Mouse (Mus musculus): ENCODE measurements at regions not wholly inside any gene's neighbourhood (a gene's known extent, or its start where the extent isn't known, plus 50 kb on each side); places are given as distances from the start of the nearest gene placed in this dataset.

GRCm38 (mm10) chr10:72383351-72383750, 271.3 kb upstream of the Zwint start:
- Histone ChIP-seq H3K36me3 (ENCODE audit: control insufficient read depth, insufficient read depth, low read length) (no peaks in the 10 kb centered on the region), H3K9ac (ENCODE audit: low read depth, low read length) (no peak overlapping the region), H3K4me2 (replicated peaks; ENCODE audit: low read depth, low read length) (no peak overlapping the region), H3K4me1 (replicated peaks; ENCODE audit: control insufficient read depth, insufficient read depth, low read length) (no peaks in the 10 kb centered on the region), H3K27me3 (ENCODE audit: control insufficient read depth, insufficient read depth, low read length) (no peaks in the 10 kb centered on the region), H3K4me3 (ENCODE audit: low read depth, low read length) (no peak overlapping the region), H3K9me3 (ENCODE audit: control insufficient read depth, low read length) (no peaks in the 10 kb centered on the region), H3K27ac (ENCODE audit: low read depth, low read length) (no peak overlapping the region)
- 73% methylated on average over 1 of the region's 1 CpGs for WGBS
- DNase-seq (ENCODE audit: low spot score) (no peak), ATAC-seq (ENCODE audit: low FRiP score) (no peak)

- 63% methylated on average over 1 of the region's 1 CpGs for WGBS
- no peak overlapping the region for H3K9ac ChIP-seq (ENCODE audit: low read depth, low read length)
These were observed 269.8 kb upstream of the Zwint start for GRCm38 (mm10) chr10:72384826-72385225.

GRCm38 (mm10) chr10:72391397-72391796, 263.2 kb upstream of the Zwint start:
- WGBS = 86% methylated on average over 1 of the region's 1 CpGs
- DNase-seq (ENCODE audit: low spot score) (peak; percentile 24), ATAC-seq (ENCODE audit: low FRiP score) (no peak)
- H3K9me3 ChIP-seq (ENCODE audit: control insufficient read depth, low read length) = no peaks in the 10 kb centered on the region
- H3K9ac ChIP-seq (ENCODE audit: low read depth, low read length) = no peak overlapping the region
- no peaks in the 10 kb centered on the region for H3K36me3 ChIP-seq (ENCODE audit: control insufficient read depth, insufficient read depth, low read length)
- no peaks in the 10 kb centered on the region for H3K27me3 ChIP-seq (ENCODE audit: control insufficient read depth, insufficient read depth, low read length)
- no peak overlapping the region for H3K4me3 ChIP-seq (ENCODE audit: low read depth, low read length)
- H3K4me2 ChIP-seq (replicated peaks; ENCODE audit: low read depth, low read length) = no peak overlapping the region
- no peaks in the 10 kb centered on the region for H3K4me1 ChIP-seq (replicated peaks; ENCODE audit: control insufficient read depth, insufficient read depth, low read length)
- no peak overlapping the region for H3K27ac ChIP-seq (ENCODE audit: low read depth, low read length)

More at GRCm38 (mm10) chr10:72384826-72385225, 269.8 kb upstream of the Zwint start:
- Histone ChIP-seq H3K4me1 (replicated peaks; ENCODE audit: control insufficient read depth, insufficient read depth, low read length) (no peaks in the 10 kb centered on the region), H3K36me3 (ENCODE audit: control insufficient read depth, insufficient read depth, low read length) (no peaks in the 10 kb centered on the region), H3K27ac (ENCODE audit: low read depth, low read length) (no peak overlapping the region), H3K27me3 (ENCODE audit: control insufficient read depth, insufficient read depth, low read length) (no peaks in the 10 kb centered on the region), H3K4me2 (replicated peaks; ENCODE audit: low read depth, low read length) (no peak overlapping the region), H3K9me3 (ENCODE audit: control insufficient read depth, low read length) (no peaks in the 10 kb centered on the region), H3K4me3 (ENCODE audit: low read depth, low read length) (no peak overlapping the region)
- DNase-seq (ENCODE audit: low spot score) (no peak), ATAC-seq (ENCODE audit: low FRiP score) (no peak)

DNA sequence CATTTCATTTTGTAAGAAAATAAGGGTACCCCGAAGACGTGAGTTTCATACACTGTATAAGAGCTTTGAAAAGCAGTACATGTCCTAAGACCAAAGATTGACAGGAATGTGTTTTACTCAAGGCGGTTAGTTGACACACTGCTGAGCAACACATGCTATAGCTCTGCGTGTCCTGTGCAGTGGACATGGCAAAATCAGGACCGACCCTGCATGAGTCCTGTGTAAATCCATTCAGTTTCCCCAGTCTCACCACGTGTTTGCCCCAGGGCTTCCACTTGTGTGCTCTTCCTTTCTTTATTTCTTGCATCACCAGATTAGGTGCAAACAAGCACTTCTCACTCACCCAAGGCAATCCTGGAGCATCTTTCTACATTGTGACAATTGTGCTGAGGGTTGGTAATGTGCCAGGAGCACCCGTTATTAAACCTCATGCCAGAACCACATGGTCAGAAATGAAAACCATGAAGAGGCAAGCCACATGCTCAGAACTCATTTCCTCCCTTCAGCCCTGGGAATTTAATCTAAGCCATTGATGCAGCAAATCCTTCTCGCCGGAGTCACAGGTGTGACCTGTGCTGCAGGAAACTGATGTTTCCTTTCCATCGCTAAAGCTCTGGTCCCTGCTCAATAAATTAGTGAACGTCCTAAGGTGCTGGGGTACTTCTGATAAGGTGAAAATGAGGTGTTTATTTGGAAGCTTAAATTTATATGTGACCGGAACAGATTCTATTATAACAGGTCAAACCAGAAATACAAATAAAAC, 261.2 kb upstream of the Zwint start:
- WGBS = 87% methylated on average over 12 of the region's 12 CpGs
- ATAC-seq (ENCODE audit: low FRiP score) = no peak
- Histone ChIP-seq H3K9ac (ENCODE audit: low read depth, low read length) (no peak overlapping the region), H3K27ac (ENCODE audit: low read depth, low read length) (no peak overlapping the region), H3K4me2 (replicated peaks; ENCODE audit: low read depth, low read length) (no peak overlapping the region), H3K4me1 (replicated peaks; ENCODE audit: control insufficient read depth, insufficient read depth, low read length) (no peaks in the 10 kb centered on the region), H3K36me3 (ENCODE audit: control insufficient read depth, insufficient read depth, low read length) (no peaks in the 10 kb centered on the region), H3K4me3 (ENCODE audit: low read depth, low read length) (no peak overlapping the region), H3K9me3 (ENCODE audit: control insufficient read depth, low read length) (no peaks in the 10 kb centered on the region), H3K27me3 (ENCODE audit: control insufficient read depth, insufficient read depth, low read length) (no peaks in the 10 kb centered on the region)
- DNase-seq (ENCODE audit: low spot score) = no peak

- no peak for ATAC-seq (ENCODE audit: low FRiP score)
- no peaks in the 10 kb centered on the region for H3K36me3 ChIP-seq (ENCODE audit: control insufficient read depth, insufficient read depth, low read length)
- no peak for DNase-seq (ENCODE audit: low spot score)
- H3K27me3 ChIP-seq (ENCODE audit: control insufficient read depth, insufficient read depth, low read length) = no peaks in the 10 kb centered on the region
- H3K4me1 ChIP-seq (replicated peaks; ENCODE audit: control insufficient read depth, insufficient read depth, low read length) = no peaks in the 10 kb centered on the region
- no peak overlapping the region for H3K9ac ChIP-seq (ENCODE audit: low read depth, low read length)
- 95% methylated on average over 1 of the region's 1 CpGs for WGBS
- H3K9me3 ChIP-seq (ENCODE audit: control insufficient read depth, low read length) = no peaks in the 10 kb centered on the region
- no peak overlapping the region for H3K4me2 ChIP-seq (replicated peaks; ENCODE audit: low read depth, low read length)
- no peak overlapping the region for H3K4me3 ChIP-seq (ENCODE audit: low read depth, low read length)
- H3K27ac ChIP-seq (ENCODE audit: low read depth, low read length) = no peak overlapping the region
These were observed 260.3 kb upstream of the Zwint start for GRCm38 (mm10) chr10:72394367-72394766.

- Histone ChIP-seq H3K4me2 (replicated peaks; ENCODE audit: low read depth, low read length) (no peak overlapping the region), H3K27me3 (ENCODE audit: control insufficient read depth, insufficient read depth, low read length) (no peaks in the 10 kb centered on the region), H3K9ac (ENCODE audit: low read depth, low read length) (no peak overlapping the region), H3K4me1 (replicated peaks; ENCODE audit: control insufficient read depth, insufficient read depth, low read length) (no peaks in the 10 kb centered on the region), H3K4me3 (ENCODE audit: low read depth, low read length) (no peak overlapping the region), H3K27ac (ENCODE audit: low read depth, low read length) (no peak overlapping the region), H3K9me3 (ENCODE audit: control insufficient read depth, low read length) (no peaks in the 10 kb centered on the region), H3K36me3 (ENCODE audit: control insufficient read depth, insufficient read depth, low read length) (no peaks in the 10 kb centered on the region)
- ATAC-seq (ENCODE audit: low FRiP score) = no peak
- 67% methylated on average over 4 of the region's 4 CpGs for WGBS
- no peak for DNase-seq (ENCODE audit: low spot score)
These were observed 251.4 kb upstream of the Zwint start for GRCm38 (mm10) chr10:72403290-72403689.

DNA sequence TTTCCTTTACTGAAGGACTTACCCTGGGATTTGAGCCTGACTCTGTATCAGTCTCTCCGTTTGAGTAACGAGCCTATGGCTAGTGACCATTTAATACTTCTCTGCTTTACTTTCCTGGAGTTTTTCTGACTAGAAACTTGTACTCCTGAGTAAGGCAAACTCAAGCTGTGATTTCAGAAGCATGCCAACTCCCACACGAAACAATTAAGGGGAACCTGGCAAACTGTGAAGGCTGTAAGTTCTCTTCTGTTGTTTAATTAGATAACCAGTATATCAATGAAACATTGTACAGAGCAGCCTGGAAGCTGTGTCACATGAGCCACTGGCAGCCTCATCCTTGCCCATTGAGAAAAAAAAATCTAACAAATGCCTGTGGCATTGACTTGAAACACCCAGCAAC, 244.3 kb upstream of the Zwint start:
- WGBS = 78% methylated on average over 3 of the region's 3 CpGs
- no peak overlapping the region for H3K9ac ChIP-seq (ENCODE audit: low read depth, low read length)
- H3K4me2 ChIP-seq (replicated peaks; ENCODE audit: low read depth, low read length) = no peak overlapping the region

DNA sequence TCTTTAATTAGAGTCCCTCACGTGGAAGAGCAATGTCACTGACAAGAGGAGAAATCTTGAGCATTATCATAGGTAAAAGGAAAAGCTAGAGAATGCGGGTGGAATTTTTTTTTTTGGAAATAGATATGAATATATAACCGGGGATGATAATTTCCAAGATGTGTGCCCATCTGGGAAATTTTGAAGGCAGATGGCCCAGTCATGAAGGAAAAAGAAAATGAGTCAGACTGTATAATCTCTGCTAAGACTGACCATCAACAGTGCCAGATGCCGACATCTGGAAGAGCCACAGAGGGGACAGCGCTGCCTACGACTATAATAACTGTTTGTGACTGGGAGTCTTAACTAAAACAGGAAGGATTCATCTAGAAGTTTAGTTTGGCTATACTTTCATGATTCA, 243.0 kb upstream of the Zwint start:
- no peaks in the 10 kb centered on the region for H3K36me3 ChIP-seq (ENCODE audit: control insufficient read depth, insufficient read depth, low read length)
- no peaks in the 10 kb centered on the region for H3K9me3 ChIP-seq (ENCODE audit: control insufficient read depth, low read length)
- DNase-seq (ENCODE audit: low spot score) (no peak), ATAC-seq (ENCODE audit: low FRiP score) (no peak)
- WGBS = 88% methylated on average over 6 of the region's 6 CpGs
- H3K9ac ChIP-seq (ENCODE audit: low read depth, low read length) = no peak overlapping the region
- no peaks in the 10 kb centered on the region for H3K27me3 ChIP-seq (ENCODE audit: control insufficient read depth, insufficient read depth, low read length)
- no peak overlapping the region for H3K4me3 ChIP-seq (ENCODE audit: low read depth, low read length)
- no peak overlapping the region for H3K27ac ChIP-seq (ENCODE audit: low read depth, low read length)
- no peaks in the 10 kb centered on the region for H3K4me1 ChIP-seq (replicated peaks; ENCODE audit: control insufficient read depth, insufficient read depth, low read length)
- no peak overlapping the region for H3K4me2 ChIP-seq (replicated peaks; ENCODE audit: low read depth, low read length)

More for the DNA sequence above, 244.3 kb upstream of the Zwint start:
- ATAC-seq (ENCODE audit: low FRiP score) = no peak
- H3K27ac ChIP-seq (ENCODE audit: low read depth, low read length) = no peak overlapping the region
- no peaks in the 10 kb centered on the region for H3K4me1 ChIP-seq (replicated peaks; ENCODE audit: control insufficient read depth, insufficient read depth, low read length)
- no peaks in the 10 kb centered on the region for H3K36me3 ChIP-seq (ENCODE audit: control insufficient read depth, insufficient read depth, low read length)
- H3K27me3 ChIP-seq (ENCODE audit: control insufficient read depth, insufficient read depth, low read length) = no peaks in the 10 kb centered on the region
- no peaks in the 10 kb centered on the region for H3K9me3 ChIP-seq (ENCODE audit: control insufficient read depth, low read length)
- no peak overlapping the region for H3K4me3 ChIP-seq (ENCODE audit: low read depth, low read length)
- no peak for DNase-seq (ENCODE audit: low spot score)

- no peak overlapping the region for H3K27ac ChIP-seq (ENCODE audit: low read depth, low read length)
- no peak for DNase-seq (ENCODE audit: low spot score)
- H3K9ac ChIP-seq (ENCODE audit: low read depth, low read length) = no peak overlapping the region
- WGBS = 94% methylated on average over 4 of the region's 4 CpGs
- H3K4me2 ChIP-seq (replicated peaks; ENCODE audit: low read depth, low read length) = no peak overlapping the region
- H3K9me3 ChIP-seq (ENCODE audit: control insufficient read depth, low read length) = no peaks in the 10 kb centered on the region
- no peak overlapping the region for H3K4me3 ChIP-seq (ENCODE audit: low read depth, low read length)
- H3K4me1 ChIP-seq (replicated peaks; ENCODE audit: control insufficient read depth, insufficient read depth, low read length) = no peaks in the 10 kb centered on the region
- no peaks in the 10 kb centered on the region for H3K36me3 ChIP-seq (ENCODE audit: control insufficient read depth, insufficient read depth, low read length)
- no peaks in the 10 kb centered on the region for H3K27me3 ChIP-seq (ENCODE audit: control insufficient read depth, insufficient read depth, low read length)
- no peak for ATAC-seq (ENCODE audit: low FRiP score)
These were observed 200.0 kb upstream of the Zwint start for GRCm38 (mm10) chr10:72454629-72455028.
